In the genomic region with DNA sequence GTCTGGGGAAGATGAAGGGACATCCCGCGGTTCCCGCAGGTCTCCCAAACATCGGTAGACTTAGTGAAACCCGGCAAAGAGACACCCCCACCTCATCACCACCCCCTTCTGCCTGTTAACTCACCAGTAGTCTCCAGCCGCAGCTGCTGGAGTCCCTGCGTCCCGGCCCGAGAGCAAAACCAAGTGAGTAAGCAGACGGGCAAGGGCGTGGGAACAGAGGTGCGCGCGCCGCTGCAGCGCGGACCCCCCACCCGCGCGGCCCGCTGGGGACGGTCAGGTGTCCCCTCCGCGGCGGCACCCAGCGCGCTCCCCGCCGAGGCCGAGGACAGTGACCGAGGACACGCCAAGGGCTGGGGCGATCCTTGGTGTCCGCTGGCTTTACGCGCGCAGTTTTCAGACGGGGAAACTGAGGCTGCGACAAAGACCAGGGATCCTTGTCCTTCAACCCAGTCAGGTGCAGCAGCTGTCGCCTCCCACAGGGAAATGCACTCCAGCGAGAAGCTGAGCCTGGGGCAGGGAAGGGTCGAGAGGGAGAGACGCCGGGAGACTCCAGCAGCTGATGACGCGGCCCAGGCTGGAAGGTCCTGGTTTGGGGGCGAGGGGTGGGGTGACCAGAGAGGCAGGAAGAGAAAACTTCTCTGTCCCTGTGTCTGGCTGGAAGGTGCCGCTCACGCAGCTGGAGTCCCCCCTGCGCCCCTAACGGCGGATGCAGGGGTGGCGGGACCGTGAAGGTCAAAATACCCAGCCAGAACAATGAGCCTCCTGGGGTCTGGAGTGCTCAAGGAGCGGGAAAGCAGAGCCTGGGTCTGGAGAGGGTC, we compare ENCODE assay signal across 8 mouse cellular contexts. TPM values are rescaled to one million over a fixed set of nuclear protein-coding genes. Genes with fewer than 3 reads are reported as not detected.
DNase-seq lines count a peak whose midpoint lies in the region; ATAC-seq and TF ChIP-seq lines count a peak whose summit lies in the region.

Gene Kcnn1 (minus strand): TSS at position 435 of the 818 bp plus-strand sequence.

- peaks cover 26% of the 10 kb centered on the region for H3K4me1 ChIP-seq in embryonic facial prominence, embryonic 14.5 days (ENCODE audit: control insufficient read depth, insufficient read depth, low read length)
- H3K4me1 ChIP-seq in hindbrain, embryonic 12.5 days, result peaks cover 69% of the 10 kb centered on the region
- peaks cover 52% of the 10 kb centered on the region for H3K4me1 ChIP-seq in liver, embryonic 12.5 days
- H3K4me1 ChIP-seq in stomach, postnatal 0 days (replicated peaks; ENCODE audit: control insufficient read depth, insufficient read depth), result peaks cover 8% of the 10 kb centered on the region

- H3K4me2 ChIP-seq in embryonic facial prominence, embryonic 14.5 days (ENCODE audit: low read depth, low read length), result peak within 1 kb of the TSS; percentile 87
- H3K4me2 ChIP-seq in hindbrain, embryonic 12.5 days (replicated peaks), result peak within 1 kb of the TSS; percentile 91
- H3K4me2 ChIP-seq in liver, embryonic 12.5 days, result peak within 1 kb of the TSS; percentile 81
- peak within 1 kb of the TSS; percentile 66 for H3K4me2 ChIP-seq in stomach, postnatal 0 days (replicated peaks; ENCODE audit: low read depth)

- H3K4me3 ChIP-seq in embryonic facial prominence, embryonic 14.5 days (ENCODE audit: low read depth, low read length), result peak within 1 kb of the TSS; percentile 42
- peak within 1 kb of the TSS; percentile 58 for H3K4me3 ChIP-seq in hindbrain, embryonic 12.5 days
- H3K4me3 ChIP-seq in liver, embryonic 12.5 days, result peak within 1 kb of the TSS; percentile 66
- peak within 1 kb of the TSS; percentile 39 for H3K4me3 ChIP-seq in stomach, postnatal 0 days (ENCODE audit: low read depth, low read length)

- TF ChIP-seq EP300 in stomach, postnatal 0 days (optimal IDR thresholded peaks at IDR 0.05), result no peak

- TF ChIP-seq CTCF in stomach, postnatal 0 days (IDR thresholded peaks at IDR 0.05; ENCODE audit: low read depth), result peak; percentile 47

- H3K36me3 ChIP-seq in embryonic facial prominence, embryonic 14.5 days (ENCODE audit: control insufficient read depth, insufficient read depth, low read length), result 0 out of 2 replicates have a peak, but pooled peaks cover 5% of the 10 kb centered on the region
- H3K36me3 ChIP-seq in hindbrain, embryonic 12.5 days, result peaks cover 4% of the 10 kb centered on the region
- peaks cover 6% of the 10 kb centered on the region for H3K36me3 ChIP-seq in liver, embryonic 12.5 days
- 0 out of 2 replicates have a peak, but pooled peaks cover 2% of the 10 kb centered on the region for H3K36me3 ChIP-seq in stomach, postnatal 0 days (ENCODE audit: control insufficient read depth, insufficient read depth, low read length)

- H3K27ac ChIP-seq in embryonic facial prominence, embryonic 14.5 days (replicated peaks; ENCODE audit: low read depth, low read length), result 0 out of 2 replicates have a peak within 1 kb of the TSS, but pooled peaks have one; percentile 4
- peak within 1 kb of the TSS; percentile 98 for H3K27ac ChIP-seq in hindbrain, embryonic 12.5 days
- H3K27ac ChIP-seq in liver, embryonic 12.5 days, result no peak within 1 kb of the TSS
- no peak within 1 kb of the TSS for H3K27ac ChIP-seq in stomach, postnatal 0 days (replicated peaks)

- no peaks in the 10 kb centered on the region for H3K9me3 ChIP-seq in embryonic facial prominence, embryonic 14.5 days (ENCODE audit: control insufficient read depth, low read length)
- H3K9me3 ChIP-seq in hindbrain, embryonic 12.5 days (replicated peaks), result no peaks in the 10 kb centered on the region
- no peaks in the 10 kb centered on the region for H3K9me3 ChIP-seq in liver, embryonic 12.5 days (replicated peaks)
- no peaks in the 10 kb centered on the region for H3K9me3 ChIP-seq in stomach, postnatal 0 days (ENCODE audit: control insufficient read depth, low read length)

- peaks cover 21% of the 10 kb centered on the region for H3K27me3 ChIP-seq in embryonic facial prominence, embryonic 14.5 days (replicated peaks; ENCODE audit: control insufficient read depth, insufficient read depth, low read length)
- H3K27me3 ChIP-seq in hindbrain, embryonic 12.5 days, result peaks cover 16% of the 10 kb centered on the region
- peaks cover 71% of the 10 kb centered on the region for H3K27me3 ChIP-seq in liver, embryonic 12.5 days (replicated peaks)
- H3K27me3 ChIP-seq in stomach, postnatal 0 days (ENCODE audit: control insufficient read depth, insufficient read depth, low read length), result peaks cover 8% of the 10 kb centered on the region; the same call in 1 of the 2 replicates

- DNase-seq in embryo, embryonic 10 days (ENCODE audit: low spot score), result peak; percentile 52
- DNase-seq in embryo, embryonic 9.5 days (ENCODE audit: extremely low spot score), result no peak
- peak; percentile 50 to 51 for DNase-seq in B cell, adult 2 months
- no peak for DNase-seq in embryonic facial prominence, embryonic 14.5 days (ENCODE audit: low spot score)
- DNase-seq in stomach, postnatal 0 days (ENCODE audit: low spot score), result peak; percentile 33
- no peak for DNase-seq in urinary bladder, postnatal 14 days (ENCODE audit: low spot score)

- no peak for ATAC-seq in embryonic facial prominence, embryonic 14.5 days (ENCODE audit: low read depth)
- ATAC-seq in hindbrain, embryonic 12.5 days (ENCODE audit: low FRiP score), result peak; percentile 5; the same call in 1 of the 2 replicates
- no peak for ATAC-seq in liver, embryonic 12.5 days
- ATAC-seq in stomach, postnatal 0 days (ENCODE audit: low FRiP score, low TSS enrichment), result no peak

- peak within 1 kb of the TSS; percentile 63 for H3K9ac ChIP-seq in embryonic facial prominence, embryonic 14.5 days (ENCODE audit: low read depth, low read length)
- H3K9ac ChIP-seq in hindbrain, embryonic 12.5 days, result peak within 1 kb of the TSS; percentile 83
- H3K9ac ChIP-seq in liver, embryonic 12.5 days, result peak within 1 kb of the TSS; percentile 22; the same call in 1 of the 2 replicates
- peak within 1 kb of the TSS; percentile 31; the same call in 1 of the 2 replicates for H3K9ac ChIP-seq in stomach, postnatal 0 days (ENCODE audit: low read length)

- under 1% methylated on average over 52 of the region's 55 CpGs for WGBS in embryonic facial prominence, embryonic 14.5 days
- under 1% methylated on average over 55 of the region's 55 CpGs for whole genome bisulfite sequencing in hindbrain, embryonic 12.5 days
- WGBS in liver, embryonic 12.5 days (ENCODE audit: insufficient replicate concordance), result 2% methylated on average over 55 of the region's 55 CpGs
- WGBS in stomach, postnatal 0 days, result 3% methylated on average over 54 of the region's 55 CpGs

RNA-seq across cellular contexts. Expression of gene Kcnn1, which starts in this region (rescaled TPM):
- polyA plus RNA-seq in embryonic facial prominence, embryonic 14.5 days (2014; fragmentation: Nextera tagmentation; extraction: Ambion mirVana), result 2.9 and 3.4 TPM in 2 replicates
- polyA plus RNA-seq in hindbrain, embryonic 12.5 days (2016; fragmentation: Nextera tagmentation; extraction: Ambion mirVana), result 22.1 and 23.8 TPM in 2 replicates
- 0.55 and 0.72 TPM in 2 replicates for polyA plus RNA-seq in liver, embryonic 12.5 days (2016; fragmentation: Nextera tagmentation; extraction: Ambion mirVana)
- polyA plus RNA-seq in stomach, postnatal 0 days (2015; fragmentation: Nextera tagmentation; extraction: Ambion mirVana), result 0.64 and 0.72 TPM in 2 replicates

Comparison
In these comparisons a context has a peak if more than half of its experiments do, and no peak if none do; other contexts are left out.
1. DNase-seq: peak in embryo, embryonic 10 days (single experiment) and B cell, adult 2 months (2 of 2); none in embryo, embryonic 9.5 days (single experiment), embryonic facial prominence, embryonic 14.5 days (single experiment) and urinary bladder, postnatal 14 days (single experiment).
2. Peak in DNase-seq, H3K4me3 ChIP-seq, H3K9ac ChIP-seq and H3K4me2 ChIP-seq in stomach, postnatal 0 days; RNA of the gene not detected or under 1 TPM.
3. H3K27ac ChIP-seq: peak in embryonic facial prominence, embryonic 14.5 days (single experiment) and hindbrain, embryonic 12.5 days (single experiment); none in liver, embryonic 12.5 days (single experiment) and stomach, postnatal 0 days (single experiment).
4. H3K9ac ChIP-seq: peak in every context shown above with its lines; median percentile 83 in hindbrain, embryonic 12.5 days; 63 in embryonic facial prominence, embryonic 14.5 days; 31 in stomach, postnatal 0 days; 22 in liver, embryonic 12.5 days.
5. Peak in every context shown above with its lines, with median percentiles within 50 percentile points of each other: H3K4me2 ChIP-seq and H3K4me3 ChIP-seq.